Mouse (Mus musculus) bone marrow, adult 2 months (tissue): ENCODE results near the gene Olfr193.

ENCODE experiments used
- CTCF ChIP-seq: fragments of 200-500 bp; IDR thresholded peaks from 2 replicates; pipeline ENCODE4 v1.5.1; 2011; ENCODE audit warnings: low read length, control low read depth; ENCODE audit not compliant: control insufficient read depth, insufficient read depth
- POLR2A ChIP-seq: fragments of 200-500 bp; IDR thresholded peaks from 2 replicates; pipeline ENCODE4 v1.6.1; 2011; ENCODE audit warnings: low read depth, mild to moderate bottlenecking, control low read depth, low read length, borderline replicate concordance; ENCODE audit not compliant: control insufficient read depth

- no peak for TF ChIP-seq POLR2A
- TF ChIP-seq CTCF, result no peak
Measured at GRCm38 (mm10) chr16:59130740-59131139, 19.1 kb upstream of the Olfr193 start.
